In the genomic region with DNA sequence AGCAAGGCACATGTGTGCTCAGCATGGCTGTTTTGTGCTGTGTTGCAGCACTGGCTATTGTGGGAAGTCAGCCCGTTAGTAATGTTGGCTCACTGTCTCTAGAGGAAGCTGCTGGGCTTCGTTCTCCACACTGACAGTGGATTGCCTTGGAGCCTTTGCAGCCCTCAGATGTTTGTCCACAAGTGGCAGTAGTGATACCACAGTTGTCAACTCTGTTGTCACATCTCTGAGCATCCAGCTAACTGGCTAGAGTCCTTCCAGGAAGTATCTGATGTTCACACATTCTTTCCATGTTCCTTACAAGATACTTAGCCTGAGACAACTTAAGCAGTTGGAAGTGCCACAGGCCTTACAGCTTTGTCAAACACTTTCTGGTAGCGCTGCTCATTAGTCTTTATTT, we compare ENCODE assay signal across 10 mouse cellular contexts. TPM values are rescaled to one million over a fixed set of nuclear protein-coding genes. Genes with fewer than 3 reads are reported as not detected.
DNase-seq lines count a peak whose midpoint lies in the region; ATAC-seq and TF ChIP-seq lines count a peak whose summit lies in the region.
"Had no signal": no experiment of that assay in that cellular context is flagged by ENCODE, and none has a peak within 500 bp of the region (broad histone marks: within the 10 kb centered on the region; RNA-seq: fewer than 3 reads in every experiment).

No protein-coding gene starts in this region.

- peak overlapping the region; percentile 88; the same call in 1 of the 2 replicates for H3K4me2 ChIP-seq in heart, embryonic 11.5 days
- H3K4me2 ChIP-seq in midbrain, postnatal 0 days (ENCODE audit: low read depth, low read length, poor library complexity, severe bottlenecking), result no peak overlapping the region
- H3K4me2 ChIP-seq in midbrain, embryonic 16.5 days (ENCODE audit: low read length), result no peak overlapping the region

- H3K9ac ChIP-seq in heart, embryonic 11.5 days (ENCODE audit: low read depth, low read length), result peak overlapping the region; percentile 16; the same call in 1 of the 2 replicates
- no peak overlapping the region for H3K9ac ChIP-seq in midbrain, postnatal 0 days (replicated peaks; ENCODE audit: low read length, poor library complexity, severe bottlenecking)
- H3K9ac ChIP-seq in midbrain, embryonic 16.5 days (ENCODE audit: low read depth, low read length), result no peak overlapping the region
- H3K9ac ChIP-seq: stomach, embryonic 15.5 days had no signal

- WGBS in heart, embryonic 11.5 days (ENCODE audit: insufficient replicate concordance), result 36% methylated on average over 3 of the region's 3 CpGs
- WGBS in midbrain, postnatal 0 days, result 44% methylated on average over 3 of the region's 3 CpGs
- WGBS in midbrain, embryonic 16.5 days, result 49% methylated on average over 3 of the region's 3 CpGs

- H3K27ac ChIP-seq in heart, embryonic 11.5 days (ENCODE audit: low read depth, low read length), result no peak overlapping the region
- H3K27ac ChIP-seq in midbrain, postnatal 0 days (ENCODE audit: low read depth, low read length), result no peak overlapping the region
- no peak overlapping the region for H3K27ac ChIP-seq in midbrain, embryonic 16.5 days (ENCODE audit: low read length)
- H3K27ac ChIP-seq: stomach, embryonic 15.5 days had no signal

- no peaks in the 10 kb centered on the region for H3K27me3 ChIP-seq in heart, embryonic 11.5 days (ENCODE audit: control insufficient read depth, insufficient read depth, low read length)
- no peaks in the 10 kb centered on the region for H3K27me3 ChIP-seq in midbrain, postnatal 0 days (ENCODE audit: insufficient read depth, low read length)
- no peaks in the 10 kb centered on the region for H3K27me3 ChIP-seq in midbrain, embryonic 16.5 days (ENCODE audit: control insufficient read depth, insufficient read depth, low read depth, low read length)
- no peaks in the 10 kb centered on the region for H3K27me3 ChIP-seq in megakaryocyte, embryonic 14.5 days (replicated peaks)
- H3K27me3 ChIP-seq: stomach, embryonic 15.5 days had no signal

- H3K4me1 ChIP-seq in heart, embryonic 11.5 days (ENCODE audit: control insufficient read depth, insufficient read depth, low read length), result peaks cover 5% of the 10 kb centered on the region; the same call in 1 of the 2 replicates
- H3K4me1 ChIP-seq in midbrain, postnatal 0 days (ENCODE audit: insufficient read depth, low read length), result no peaks in the 10 kb centered on the region
- H3K4me1 ChIP-seq in midbrain, embryonic 16.5 days (ENCODE audit: control insufficient read depth, insufficient read depth, low read length), result peaks cover 10% of the 10 kb centered on the region
- peaks cover 56% of the 10 kb centered on the region for H3K4me1 ChIP-seq in megakaryocyte, embryonic 14.5 days

- no peak for DNase-seq in heart, adult 8-10 months (ENCODE audit: low spot score)
- peak; percentile 15 for DNase-seq in midbrain, postnatal 0 days (ENCODE audit: low spot score)
- peak; percentile 2 for DNase-seq in brain, embryonic 14.5 days (ENCODE audit: low read depth)
- no peak for DNase-seq in right cerebral cortex, postnatal 14 days
- no peak for DNase-seq in Muller cell, postnatal 12 days (ENCODE audit: inconsistent ontology term)
- DNase-seq: layer of hippocampus, postnatal 36 days had no signal

- H3K36me3 ChIP-seq in heart, embryonic 11.5 days (ENCODE audit: control insufficient read depth, insufficient read depth, low read length), result no peaks in the 10 kb centered on the region
- H3K36me3 ChIP-seq in midbrain, postnatal 0 days (ENCODE audit: insufficient read depth, low read length), result no peaks in the 10 kb centered on the region
- no peaks in the 10 kb centered on the region for H3K36me3 ChIP-seq in midbrain, embryonic 16.5 days (ENCODE audit: control insufficient read depth, insufficient read depth, low read length)
- H3K36me3 ChIP-seq in megakaryocyte, embryonic 14.5 days (replicated peaks; ENCODE audit: low read length), result peaks cover 9% of the 10 kb centered on the region
- H3K36me3 ChIP-seq: stomach, embryonic 15.5 days had no signal

- H3K9me3 ChIP-seq in heart, embryonic 11.5 days (replicated peaks; ENCODE audit: control insufficient read depth, low read length), result no peaks in the 10 kb centered on the region
- no peaks in the 10 kb centered on the region for H3K9me3 ChIP-seq in midbrain, postnatal 0 days (ENCODE audit: low read length)
- H3K9me3 ChIP-seq in midbrain, embryonic 16.5 days (replicated peaks; ENCODE audit: control insufficient read depth, low read length, poor library complexity, severe bottlenecking), result no peaks in the 10 kb centered on the region
- no peaks in the 10 kb centered on the region for H3K9me3 ChIP-seq in megakaryocyte, embryonic 14.5 days
- H3K9me3 ChIP-seq: stomach, embryonic 15.5 days had no signal

- H3K4me3 ChIP-seq in heart, embryonic 11.5 days (ENCODE audit: low read depth, low read length), result no peak overlapping the region
- no peak overlapping the region for H3K4me3 ChIP-seq in midbrain, postnatal 0 days (ENCODE audit: low read depth, low read length)
- no peak overlapping the region for H3K4me3 ChIP-seq in midbrain, embryonic 16.5 days (ENCODE audit: low read depth, low read length)
- H3K4me3 ChIP-seq in megakaryocyte, embryonic 14.5 days (replicated peaks), result peak overlapping the region; percentile 78

- no peak for TF ChIP-seq POLR2A in brain, embryonic 14.5 days (IDR thresholded peaks at IDR 0.05; ENCODE audit: borderline replicate concordance, extremely low read depth, insufficient read depth, insufficient read length, poor library complexity, severe bottlenecking)

- TF ChIP-seq CTCF in midbrain, postnatal 0 days (IDR thresholded peaks at IDR 0.05), result peak; percentile 21
- no peak for TF ChIP-seq CTCF in brain, embryonic 14.5 days (IDR thresholded peaks at IDR 0.05; ENCODE audit: borderline replicate concordance, extremely low read depth, insufficient read depth, insufficient read length)

- ATAC-seq in heart, embryonic 11.5 days (replicated peaks; ENCODE audit: insufficient number of reproducible peaks, low FRiP score, low TSS enrichment), result no peak
- ATAC-seq in midbrain, postnatal 0 days (ENCODE audit: low FRiP score), result no peak
- ATAC-seq in midbrain, embryonic 16.5 days, result no peak

RNA-seq across cellular contexts. Expression of a gene that starts 2.0 kb away (rescaled TPM):
- 25.3 and 25.8 TPM in 2 replicates for polyA plus RNA-seq in heart, embryonic 11.5 days (2014; fragmentation: Nextera tagmentation; extraction: Ambion mirVana)
- 10 to 100 TPM; 53.8 to 62.5 (median 58.9) TPM for total RNA-seq in heart, adult 8-10 months (2022)
- total RNA-seq in midbrain, postnatal 0 days (2014; rRNA removed), result 266 and 311 TPM in 2 replicates
- polyA plus RNA-seq in midbrain, postnatal 0 days (2015; fragmentation: Nextera tagmentation; extraction: Ambion mirVana), result 109 and 120 TPM in 2 replicates
- 145 and 154 TPM in 2 replicates for polyA plus RNA-seq in midbrain, embryonic 16.5 days (2015; fragmentation: Nextera tagmentation; extraction: Ambion mirVana)
- polyA plus RNA-seq in brain, embryonic 14.5 days (2012; rRNA removed), result 107 and 135 TPM in 2 replicates
- 1.4 TPM in 2 replicates for polyA plus RNA-seq in megakaryocyte, embryonic 14.5 days (2012; ENCODE audit: insufficient read depth, low replicate concordance)

RNA-seq across cellular contexts. Expression of a gene that starts 35.2 kb away (rescaled TPM):
- 63.3 and 75.2 TPM in 2 replicates for polyA plus RNA-seq in heart, embryonic 11.5 days (2014; fragmentation: Nextera tagmentation; extraction: Ambion mirVana)
- 10 to 100 TPM; 60.2 to 63.5 (median 61.6) TPM for total RNA-seq in heart, adult 8-10 months (2022)
- total RNA-seq in midbrain, postnatal 0 days (2014; rRNA removed), result 25.4 and 28.7 TPM in 2 replicates
- 25.7 and 25.8 TPM in 2 replicates for polyA plus RNA-seq in midbrain, postnatal 0 days (2015; fragmentation: Nextera tagmentation; extraction: Ambion mirVana)
- 35.9 and 37.4 TPM in 2 replicates for polyA plus RNA-seq in midbrain, embryonic 16.5 days (2015; fragmentation: Nextera tagmentation; extraction: Ambion mirVana)
- 42.9 and 46.2 TPM in 2 replicates for polyA plus RNA-seq in brain, embryonic 14.5 days (2012; rRNA removed)
- polyA plus RNA-seq in megakaryocyte, embryonic 14.5 days (2012; ENCODE audit: insufficient read depth, low replicate concordance), result 335 and 525 TPM in 2 replicates

Comparison
In these comparisons a context has a peak if more than half of its experiments do, and no peak if none do; other contexts are left out.
1. DNase-seq: peak in midbrain, postnatal 0 days (single experiment) and brain, embryonic 14.5 days (single experiment); none in heart, adult 8-10 months (single experiment), right cerebral cortex, postnatal 14 days (single experiment) and Muller cell, postnatal 12 days (single experiment).
2. RNA of a gene that starts 2.0 kb away (polyA plus RNA-seq): 145 to 154 TPM in midbrain, embryonic 16.5 days, 107 to 135 TPM in brain, embryonic 14.5 days, 109 to 120 TPM in midbrain, postnatal 0 days and 25.3 to 25.8 TPM in heart, embryonic 11.5 days; 1.4 TPM in megakaryocyte, embryonic 14.5 days; every median in the first group is over 10 times any median in the second.